Mouse (Mus musculus) gastrocnemius, postnatal 10 days (tissue): Measurements from ENCODE around the gene Acsf2. TPM values are rescaled to one million over a fixed set of nuclear protein-coding genes. Genes with fewer than 3 reads are reported as not detected.
A peak's percentile ranks its signal among the peaks of the same experiment; 100 is the strongest.
"Not testable (repeated sequence)": the region's sequence is repeated elsewhere in the genome, so short reads cannot be mapped to it uniquely, and the experiment has no call there.

Source experiments
- DNase-seq: peaks from one replicate; pipeline ENCODE4 v3.0.0; 2021; ENCODE audit warnings: mixed read lengths
- long read RNA-seq, 2 experiments: library from polyadenylated mRNA; stranded (forward); transcript quantifications; one replicate each; pipeline ENCODE4 v2.0.0; 2021
- total RNA-seq, 2 experiments: library from RNA; stranded (reverse); gene quantifications; 2 replicates each; pipeline ENCODE4 v1.2.3; 2021

Gene Acsf2
- total RNA-seq = 10 to 100 TPM in 1 of 2 experiments, 1 to 10 TPM in 1; 8.1 to 10.0 TPM
- long read RNA-seq, experiment 1, partial matches to known transcripts = 6 of 12 reads
- long read RNA-seq, experiment 1, other reads (novel, unspliced or antisense) = 2 of 12 reads
- long read RNA-seq, experiment 2, partial matches to known transcripts = 5 of 10 reads
- long read RNA-seq, experiment 2, other reads (novel, unspliced or antisense) = 2 of 10 reads

DNA sequence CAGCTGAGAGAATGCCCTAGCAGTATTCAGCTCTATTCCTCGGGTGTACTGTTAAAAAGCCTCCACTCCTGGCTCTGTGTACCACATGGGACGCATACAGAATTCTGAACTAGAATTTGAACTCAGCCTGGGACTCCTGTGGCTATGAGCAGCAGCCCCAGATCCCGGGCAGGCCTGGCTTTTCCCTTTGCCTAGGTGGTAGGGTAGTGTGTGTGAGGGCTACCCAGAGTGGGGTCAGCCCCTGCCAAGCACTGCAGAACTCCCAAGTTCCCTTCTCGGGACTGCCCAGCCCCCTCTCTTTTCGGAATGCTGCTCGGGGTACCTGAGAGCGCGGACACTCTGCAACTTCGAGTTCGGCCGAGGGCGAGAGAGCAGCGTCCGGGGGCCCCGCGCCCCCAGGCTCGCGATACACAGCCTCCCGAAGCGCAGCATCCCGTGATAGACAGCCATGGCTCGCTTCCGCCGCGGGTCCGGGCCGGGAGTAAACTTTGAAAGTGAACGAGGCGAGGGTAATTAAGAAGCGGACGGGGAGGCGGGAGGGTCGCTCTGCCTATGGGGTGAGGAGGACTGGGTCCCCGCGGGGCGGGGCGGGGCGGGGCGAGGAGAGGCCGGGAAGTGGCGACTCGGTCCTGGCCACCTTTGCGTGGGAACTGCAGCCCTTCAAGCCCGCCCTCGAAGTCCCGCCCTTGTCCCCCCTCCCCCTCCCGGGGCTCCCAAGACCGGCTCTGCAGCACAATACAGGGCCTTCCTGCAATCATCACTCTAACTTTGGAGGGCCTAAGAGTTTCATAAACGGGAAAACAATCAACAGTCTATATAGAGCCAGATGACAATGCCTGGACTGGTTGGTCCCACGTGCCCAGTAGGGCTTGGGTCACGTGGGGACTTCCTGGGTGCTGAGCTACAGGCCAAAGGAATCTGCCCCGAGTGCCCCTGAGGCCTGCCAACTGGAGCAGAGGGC is at the start of gene Acsf2:
Acsf2 (minus strand) TSS at position 551 of the 961 bp plus-strand sequence.
- peak; percentile 81 for DNase-seq

- DNase-seq = not testable (repeated sequence)
These were observed 49.6 kb upstream of the Acsf2 start for GRCm38 (mm10) chr11:94651241-94651640.

GRCm38 (mm10) chr11:94646457-94646856 is 44.8 kb upstream of the Acsf2 start:
- DNase-seq = no peak

GRCm38 (mm10) chr11:94644461-94645219 is 43.0 kb upstream of the Acsf2 start:
- no peak for DNase-seq

GRCm38 (mm10) chr11:94634431-94634830 is 32.8 kb upstream of the Acsf2 start:
- DNase-seq = no peak

GRCm38 (mm10) chr11:94632988-94633387 is 31.3 kb upstream of the Acsf2 start:
- DNase-seq = no peak

- DNase-seq = no peak
These were observed 30.3 kb upstream of the Acsf2 start for GRCm38 (mm10) chr11:94631969-94632368.

DNA sequence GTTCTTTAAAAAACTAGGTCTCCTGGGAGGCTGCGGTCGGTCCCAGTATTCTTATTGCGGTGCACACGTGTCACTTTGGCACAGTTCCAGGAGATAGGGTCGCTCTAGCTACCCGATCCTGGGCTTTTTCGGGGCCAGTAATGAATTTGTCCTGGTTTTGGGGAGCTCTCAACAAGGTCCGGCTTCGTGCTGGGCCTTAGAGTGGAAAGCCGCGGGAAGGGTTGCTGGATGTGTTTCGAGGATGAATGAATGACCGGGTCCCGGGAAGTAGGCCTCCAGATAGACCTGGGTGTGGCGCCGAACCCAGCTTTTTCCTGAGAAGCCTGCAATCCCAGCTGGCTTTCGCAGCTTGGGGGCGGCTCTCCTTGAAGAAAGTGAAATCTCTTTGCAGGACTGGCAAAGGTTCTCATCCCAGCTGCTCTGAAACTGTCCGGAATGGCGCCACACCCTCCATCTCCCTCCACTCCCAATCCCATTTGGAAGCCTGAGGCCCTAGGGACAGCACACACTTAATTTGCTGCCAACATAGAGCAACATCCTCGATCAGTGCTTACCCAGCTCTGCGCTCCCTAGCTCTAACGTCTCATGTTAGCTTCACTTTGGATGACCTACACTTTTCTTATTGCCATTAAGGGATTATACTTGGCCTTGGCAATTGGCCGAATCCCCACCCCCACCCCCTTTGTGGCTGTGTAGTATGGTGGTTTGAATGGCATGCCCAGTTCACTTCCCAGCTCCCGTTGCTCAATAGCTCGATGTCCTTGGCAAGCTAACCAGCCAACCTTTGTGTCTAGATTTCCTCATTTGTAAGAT is 28.7 kb upstream of the Acsf2 start:
- DNase-seq = peak; percentile 36

DNA sequence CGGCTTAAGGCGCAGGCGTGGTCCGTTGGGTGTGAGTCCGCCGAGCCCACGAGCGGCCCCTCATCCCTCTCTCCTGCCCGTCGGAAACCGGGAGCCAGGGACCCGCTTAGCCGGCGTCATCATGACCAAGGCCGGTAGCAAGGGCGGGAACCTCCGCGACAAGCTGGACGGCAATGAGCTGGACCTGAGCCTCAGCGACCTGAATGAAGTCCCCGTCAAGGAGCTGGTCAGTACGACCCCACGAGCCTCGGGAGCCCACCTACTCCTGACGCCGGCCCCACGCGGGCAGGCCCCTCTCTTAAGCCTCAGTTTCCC is 28.2 kb upstream of the Acsf2 start:
- DNase-seq = no peak

DNA sequence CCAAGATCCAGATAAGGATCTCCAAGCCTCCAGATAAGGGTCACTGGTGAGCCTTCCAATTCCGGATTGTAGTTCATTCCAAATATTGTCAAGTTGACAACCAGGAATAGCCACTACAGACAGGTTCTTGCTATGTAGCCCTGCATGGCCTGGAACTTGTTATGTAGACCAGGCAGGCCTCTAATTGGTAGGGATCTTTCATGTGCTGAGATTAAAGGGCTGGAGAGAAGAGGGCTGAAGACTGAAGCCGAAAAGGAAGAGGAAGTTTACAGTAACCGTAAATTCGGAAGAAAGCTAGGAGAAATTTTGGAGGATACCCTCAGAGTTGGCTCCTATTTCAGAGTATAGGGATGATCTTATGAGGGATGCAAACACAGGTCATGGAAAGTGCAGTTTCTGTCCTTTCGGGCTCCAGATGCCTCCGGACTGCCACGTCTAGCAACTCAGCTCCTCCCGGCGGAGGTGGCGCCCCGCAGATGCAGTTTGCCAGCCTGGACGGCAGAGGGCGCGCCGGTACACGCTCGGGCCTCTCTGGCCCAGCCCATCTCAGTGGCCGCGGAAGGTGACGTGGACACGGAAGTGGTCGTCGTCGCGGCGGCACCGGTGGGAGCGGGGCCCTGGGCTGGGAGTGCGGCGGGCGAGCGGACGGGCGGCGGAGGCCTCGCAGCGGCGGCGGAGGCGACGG is 27.7 kb upstream of the Acsf2 start, which contains the start of gene Lrrc59:
Lrrc59 (plus strand) TSS at position 569 of the 685 bp plus-strand sequence.
- peak; percentile 97 for DNase-seq

DNA sequence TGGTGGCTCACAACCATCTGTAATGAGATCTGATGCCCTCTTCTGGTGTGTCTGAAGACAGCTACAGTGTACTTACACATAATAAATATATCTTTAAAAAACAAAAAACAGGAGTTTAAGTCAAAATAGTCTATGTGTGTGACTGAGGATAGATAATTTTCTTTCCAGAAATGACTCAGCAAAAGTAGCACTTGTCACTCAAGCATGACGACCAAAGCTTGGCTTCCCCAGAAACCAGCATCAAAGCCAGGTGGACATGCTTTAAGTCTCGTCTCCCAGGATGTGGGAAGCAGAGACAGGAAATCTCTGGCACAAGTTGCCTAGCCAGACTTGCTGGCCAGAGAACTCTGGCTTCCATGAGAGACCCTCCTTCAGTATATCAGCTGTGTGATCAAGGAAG is 20.5 kb upstream of the Acsf2 start:
- no peak for DNase-seq

DNA sequence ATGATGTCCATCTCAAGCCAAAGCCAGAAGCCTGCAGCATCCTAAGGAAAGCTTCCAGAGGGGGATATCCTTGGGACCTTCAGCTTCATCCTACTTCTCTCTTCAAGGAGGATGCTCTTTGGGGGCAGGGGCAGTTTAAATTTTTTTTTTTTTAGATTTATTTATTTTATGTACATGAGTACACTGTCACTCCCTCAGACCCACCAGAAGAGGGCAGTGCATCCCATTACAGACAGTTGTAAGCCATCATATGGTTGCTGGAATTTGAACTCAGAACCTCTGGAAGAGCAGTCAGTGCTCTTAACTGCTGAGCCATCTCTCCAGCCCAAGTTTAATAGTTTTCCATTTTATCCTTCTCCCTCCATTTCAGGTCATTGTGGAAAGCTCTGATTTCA is 19.8 kb upstream of the Acsf2 start:
- DNase-seq = no peak

- no peak for DNase-seq
These were observed 19.2 kb upstream of the Acsf2 start for GRCm38 (mm10) chr11:94620766-94621457.

DNA sequence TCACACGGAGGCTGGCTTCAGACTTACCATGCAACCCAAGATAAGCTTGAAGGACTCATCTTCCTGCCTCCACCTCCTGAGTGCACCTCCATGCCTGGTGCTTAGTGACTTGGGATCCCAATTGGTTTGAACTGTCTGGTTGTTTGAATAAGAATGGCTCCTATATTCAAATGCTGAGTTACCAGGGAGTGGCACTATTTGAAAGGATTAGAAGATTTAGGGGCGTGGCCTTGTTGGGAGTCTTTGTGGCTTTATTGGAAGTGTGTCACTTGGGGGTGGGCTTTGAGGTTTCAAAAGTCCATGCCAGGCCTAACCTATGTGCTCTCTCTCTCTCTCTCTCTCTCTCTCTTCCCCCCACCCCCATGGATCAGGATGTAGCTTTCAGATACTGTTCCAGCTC is 16.0 kb upstream of the Acsf2 start:
- DNase-seq = no peak

DNA sequence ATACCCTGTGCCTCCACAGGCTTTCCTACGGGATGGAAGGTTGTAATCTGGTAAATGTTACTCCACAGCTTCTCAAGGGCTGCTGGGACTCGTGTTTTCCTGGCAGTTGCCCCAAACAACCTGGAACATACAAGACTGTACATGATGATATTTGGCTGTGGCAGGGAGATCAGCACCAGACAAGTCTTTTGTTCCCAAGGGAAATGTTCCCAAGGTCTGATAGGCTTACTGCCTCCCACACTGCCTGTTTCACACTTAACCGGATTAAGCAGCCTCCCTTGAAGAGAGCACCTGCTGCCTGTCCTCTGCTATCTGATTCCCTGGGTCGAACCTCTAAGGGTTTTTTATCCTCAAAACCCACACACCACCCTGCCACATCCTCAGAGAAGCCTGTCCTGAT is 13.8 kb upstream of the Acsf2 start:
- DNase-seq = no peak

GRCm38 (mm10) chr11:94614603-94615002 is 12.9 kb upstream of the Acsf2 start:
- DNase-seq = no peak

DNA sequence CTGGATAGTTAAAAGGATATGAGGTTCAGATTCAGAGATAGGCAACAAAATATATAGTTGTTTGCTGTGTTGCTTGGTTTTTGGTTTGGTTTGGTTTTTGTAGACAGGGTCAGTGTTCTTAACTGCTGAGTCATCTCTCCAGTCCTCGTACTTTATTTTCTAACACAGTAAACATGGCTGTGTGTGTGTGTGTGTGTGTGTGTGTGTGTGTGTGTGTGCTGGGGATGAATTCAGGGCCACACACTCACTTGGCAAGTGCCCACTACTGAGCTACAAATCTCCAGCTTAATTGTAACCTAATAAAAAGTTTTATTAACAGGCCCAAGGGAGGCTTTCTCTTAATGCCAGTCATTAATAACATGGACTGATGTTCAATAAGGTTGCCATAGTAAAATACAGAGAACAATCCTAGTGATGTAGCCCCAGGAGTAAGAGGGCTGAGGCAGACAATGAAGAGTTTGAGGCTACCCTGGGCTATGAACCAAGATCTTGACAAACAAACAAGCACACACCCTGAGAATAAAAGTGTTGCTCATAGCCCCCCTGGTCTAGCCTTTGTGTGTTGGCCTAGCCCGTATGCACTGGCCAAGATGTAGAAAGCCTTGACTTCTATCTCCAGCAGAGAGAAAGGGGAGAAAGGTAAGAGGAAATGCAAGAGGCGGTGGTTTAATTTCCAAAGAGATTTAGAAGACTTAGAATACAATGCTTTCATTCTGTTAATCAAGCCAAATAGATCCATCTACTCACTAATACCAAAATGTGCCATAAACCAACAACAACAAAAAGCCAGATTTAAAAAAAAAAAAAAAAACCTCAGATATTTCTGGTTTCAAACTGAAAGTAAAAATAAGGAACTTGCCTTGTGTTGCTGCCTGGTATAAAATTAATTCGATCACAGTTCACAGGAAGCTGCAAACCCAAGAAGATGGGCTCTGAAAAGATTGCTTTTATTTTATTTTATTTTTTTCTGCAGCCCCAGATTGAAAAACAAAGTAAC is 9.4 kb upstream of the Acsf2 start:
- DNase-seq = no peak

- no peak for DNase-seq
These were observed 785 bp upstream of the Acsf2 start for GRCm38 (mm10) chr11:94602356-94602955.

DNA sequence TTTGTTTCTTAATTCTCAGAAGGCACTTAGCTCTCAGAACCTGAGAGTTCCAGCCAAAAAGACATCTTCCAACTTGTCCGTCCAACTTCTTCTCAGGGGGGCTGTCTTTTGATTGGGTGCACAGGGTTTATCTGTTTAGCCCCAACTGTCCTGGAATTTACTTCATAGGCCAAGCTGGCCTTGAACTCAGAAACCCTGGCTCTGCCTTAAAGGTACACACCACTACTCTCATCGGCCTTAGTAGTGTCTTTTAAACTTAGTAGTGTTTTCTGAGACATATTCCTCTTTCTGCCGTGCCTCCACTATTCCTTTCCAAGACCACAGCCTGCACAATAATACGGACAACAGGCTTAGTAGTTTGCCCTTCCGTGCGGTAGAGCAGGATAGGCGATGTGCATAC is 1.2 kb downstream of the Acsf2 start:
- no peak for DNase-seq
